Mouse (Mus musculus) lung, postnatal 25 days (tissue): Measurements from ENCODE around the gene Rnf40.
"Not testable (repeated sequence)": the region's sequence is repeated elsewhere in the genome, so short reads cannot be mapped to it uniquely, and the experiment has no call there.

Source experiments
- DNase-seq: peaks from one replicate; pipeline ENCODE4 v3.0.0; 2022; ENCODE audit warnings: low spot score

The Rnf40 gene

GRCm38 (mm10) chr7:127604256-127604655, 15.7 kb downstream of the Rnf40 start:
- DNase-seq = no peak

GRCm38 (mm10) chr7:127607150-127607549, 18.6 kb downstream of the Rnf40 start:
- DNase-seq = peak; percentile 80

- no peak for DNase-seq
Observed at GRCm38 (mm10) chr7:127611011-127611410, 22.4 kb downstream of the Rnf40 start.

- DNase-seq = no peak
Observed at GRCm38 (mm10) chr7:127611561-127611960, 23.0 kb downstream of the Rnf40 start.

GRCm38 (mm10) chr7:127613501-127613900, 24.9 kb downstream of the Rnf40 start:
- DNase-seq = no peak

GRCm38 (mm10) chr7:127614091-127614490, 25.5 kb downstream of the Rnf40 start:
- no peak for DNase-seq

GRCm38 (mm10) chr7:127614511-127614890, 25.9 kb downstream of the Rnf40 start:
- no peak for DNase-seq

- peak; percentile 76 for DNase-seq
Observed at GRCm38 (mm10) chr7:127614891-127615843, 26.6 kb downstream of the Rnf40 start, which contains the start of gene Zfp629. Gene Zfp629, minus strand, starts transcription at chr7:127615797.

GRCm38 (mm10) chr7:127616336-127616735, 27.8 kb downstream of the Rnf40 start:
- DNase-seq = no peak

- DNase-seq = no peak
Observed at GRCm38 (mm10) chr7:127616881-127617280, 28.3 kb downstream of the Rnf40 start.

GRCm38 (mm10) chr7:127617962-127618361, 29.4 kb downstream of the Rnf40 start:
- DNase-seq = no peak

GRCm38 (mm10) chr7:127618402-127618801, 29.8 kb downstream of the Rnf40 start:
- DNase-seq = not testable (repeated sequence)

GRCm38 (mm10) chr7:127626039-127626438, 37.5 kb downstream of the Rnf40 start:
- DNase-seq = no peak

- no peak for DNase-seq
Observed at GRCm38 (mm10) chr7:127626471-127626870, 37.9 kb downstream of the Rnf40 start.

GRCm38 (mm10) chr7:127628646-127629045, 40.1 kb downstream of the Rnf40 start:
- no peak for DNase-seq

GRCm38 (mm10) chr7:127631416-127631815, 42.8 kb downstream of the Rnf40 start:
- no peak for DNase-seq

- DNase-seq = peak; percentile 77
Observed at GRCm38 (mm10) chr7:127636963-127637362, 48.4 kb downstream of the Rnf40 start.

GRCm38 (mm10) chr7:127641260-127641659, 52.7 kb downstream of the Rnf40 start:
- DNase-seq = no peak

GRCm38 (mm10) chr7:127642254-127642653, 53.7 kb downstream of the Rnf40 start:
- no peak for DNase-seq

GRCm38 (mm10) chr7:127646363-127646762, 57.8 kb downstream of the Rnf40 start:
- no peak for DNase-seq

- not testable (repeated sequence) for DNase-seq
Observed at GRCm38 (mm10) chr7:127647576-127647975, 59.0 kb downstream of the Rnf40 start.

GRCm38 (mm10) chr7:127648516-127649201, 60.1 kb downstream of the Rnf40 start:
- no peak for DNase-seq

GRCm38 (mm10) chr7:127649206-127649605, 60.6 kb downstream of the Rnf40 start:
- DNase-seq = no peak
